Mouse (Mus musculus): ENCODE measurements around the gene Gm3854.

The Gm3854 gene

GRCm38 (mm10) chr7:6386995-6387394 lies 43.4 kb downstream of the Gm3854 start:
- peak; percentile 41 to 58 for DNase-seq (ENCODE audit: low spot score in 2 of 2)

- DNase-seq (ENCODE audit: low spot score in 2 of 2) = no peak
These were observed 45.4 kb downstream of the Gm3854 start for GRCm38 (mm10) chr7:6388971-6389370.

DNA sequence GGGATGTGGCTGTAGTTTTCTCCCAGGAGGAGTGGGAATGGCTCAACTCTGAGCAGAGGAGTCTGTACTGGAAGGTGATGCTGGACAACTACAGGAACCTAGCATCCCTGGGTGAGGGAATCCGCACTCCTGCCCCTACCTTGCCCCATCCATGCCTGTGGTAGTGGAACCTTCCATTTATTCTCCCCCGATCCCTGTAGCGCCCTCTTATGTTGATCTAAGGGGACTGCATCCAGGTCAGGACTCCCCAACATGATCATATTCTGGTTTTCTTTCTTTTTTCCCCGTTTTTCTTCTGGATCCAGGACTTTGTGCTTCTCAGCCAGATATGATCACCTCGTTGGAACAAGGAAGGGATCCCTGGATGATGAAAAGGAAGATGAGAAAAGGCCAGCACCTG lies 45.9 kb downstream of the Gm3854 start:
- DNase-seq (ENCODE audit: low spot score in 2 of 2) = no peak

DNA sequence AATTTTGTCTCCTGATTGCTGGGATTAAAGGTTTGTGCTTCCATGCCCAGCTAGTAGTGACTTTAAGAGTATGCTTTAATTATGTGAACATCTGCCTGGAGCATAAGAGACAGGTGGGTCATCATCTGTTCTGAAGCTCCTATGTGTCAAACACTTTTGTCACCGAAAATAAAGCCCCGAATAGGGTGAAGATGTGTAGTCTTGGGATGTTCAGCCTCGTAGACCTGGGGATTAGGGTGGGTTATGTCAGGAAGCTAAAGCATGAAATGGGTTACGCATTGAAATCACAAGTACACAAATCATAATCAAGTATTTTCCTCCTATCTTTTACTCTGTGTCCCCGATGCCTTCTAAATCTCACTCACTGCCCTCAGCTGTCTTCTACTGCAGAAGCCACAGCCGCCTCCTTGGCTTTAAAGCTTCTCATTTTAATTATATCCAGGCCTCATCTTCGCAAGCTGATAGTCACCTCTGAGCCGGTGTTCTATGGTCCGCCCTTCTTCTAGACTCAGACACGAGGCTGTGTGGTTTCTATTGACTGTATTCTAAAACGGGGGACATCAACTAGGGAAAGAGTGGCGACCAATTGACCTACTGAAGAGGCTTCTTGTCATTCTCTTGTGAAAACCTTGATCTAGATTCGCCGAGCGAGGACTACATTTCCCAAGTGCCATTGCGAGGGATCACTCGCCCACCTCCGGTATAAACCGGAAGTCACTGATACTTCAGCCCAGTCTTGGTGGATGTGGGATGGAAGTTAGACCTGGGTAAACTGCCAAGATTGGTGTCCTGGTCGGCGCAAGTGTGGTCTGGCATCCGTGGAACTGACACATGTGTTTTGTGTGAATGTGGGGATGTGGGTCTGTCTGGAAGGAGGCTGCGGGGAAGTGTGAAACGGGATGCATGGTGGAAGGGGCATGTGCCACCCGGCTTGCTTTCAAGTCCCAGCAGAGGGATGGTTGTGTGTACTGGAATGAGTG lies 54.7 kb downstream of the Gm3854 start, which contains the start of gene Smim17:
Gene Smim17, plus strand, starts transcription at position 720 of the 980 bp plus-strand sequence.
- DNase-seq (ENCODE audit: low spot score in 2 of 2) = peak; percentile 30 to 32
